Mouse (Mus musculus) Patski (cell line): Measurements from ENCODE around the gene Fgfr2. TPM values are rescaled to one million over a fixed set of nuclear protein-coding genes. Genes with fewer than 3 reads are reported as not detected.

Source experiments
- ATAC-seq: fragments of 100-300 bp; one replicate; pipeline ENCODE4 v1.8.0; 2021
- CTCF ChIA-PET: fragments of 350-600 bp; sonication (Branson Sonifier 250); formaldehyde crosslinking; loops from one replicate; lab custom pipeline; 2022; ENCODE audit warnings: inconsistent platforms; lab: Charles Lee
- POLR2A ChIA-PET: fragments of 350-600 bp; sonication (Branson Sonifier 250); formaldehyde crosslinking; loops from one replicate; lab custom pipeline; 2022; ENCODE audit warnings: antibody characterized with exemption, inconsistent platforms; lab: Charles Lee
- DNase-seq: peaks from one replicate; pipeline ENCODE4 v3.0.0-alpha.2; 2011; ENCODE audit warnings: low read depth, low spot score
- H3K27me3 ChIP-seq: fragments of 371-371 bp; one replicate; pipeline ENCODE4 v1.5.1; 2021
- CTCF ChIP-seq: fragments of 100-300 bp; IDR thresholded peaks from one replicate; pipeline ENCODE4 v1.5.1; 2021
- in situ Hi-C: fragments of 300-500 bp; cut with MboI; formaldehyde crosslinking; loops from 3 replicates; pipeline ENCODE4 v1.11.1; 2018; ENCODE audit warnings: low pct_unique_long_range_greater_than_20kb, mixed read lengths
- polyA plus RNA-seq: library from polyadenylated mRNA; unstranded; gene quantifications from one replicate; pipeline ENCODE4 v1.2.3, GENCODE M21; 2021

Fgfr2 gene
- polyA plus RNA-seq, 1 experiment from 2014 or later: 48.8 TPM

- H3K27me3 ChIP-seq: peaks cover 4% of the 10 kb centered on the region
- ATAC-seq (no peak), DNase-seq (no peak)
- no peak for TF ChIP-seq CTCF
- CTCF ChIA-PET: no interaction called here
- POLR2A ChIA-PET: no interaction called here
- in situ Hi-C loops: no loop called here
Observed at GRCm38 (mm10) chr7:131244993-131245392, 1878.2 kb downstream of the Fgfr2 start.

GRCm38 (mm10) chr7:131236091-131236490 is 1887.1 kb downstream of the Fgfr2 start:
- TF ChIP-seq CTCF: no peak
- in situ Hi-C loops: no loop called here

GRCm38 (mm10) chr7:131223086-131223485 is 1900.1 kb downstream of the Fgfr2 start:
- in situ Hi-C loops: no loop called here
- ATAC-seq: no peak
- DNase-seq: no peak
- POLR2A ChIA-PET: no interaction called here
- no peak for TF ChIP-seq CTCF
- peaks cover 22% of the 10 kb centered on the region for H3K27me3 ChIP-seq
- CTCF ChIA-PET: no interaction called here

More at GRCm38 (mm10) chr7:131236091-131236490, 1887.1 kb downstream of the Fgfr2 start:
- ATAC-seq (no peak), DNase-seq (peak; percentile 9)
- POLR2A ChIA-PET: no interaction called here
- H3K27me3 ChIP-seq: no peaks in the 10 kb centered on the region
- CTCF ChIA-PET: no interaction called here

GRCm38 (mm10) chr7:131187996-131188395 is 1935.2 kb downstream of the Fgfr2 start:
- no peak for TF ChIP-seq CTCF
- POLR2A ChIA-PET: no interaction called here
- CTCF ChIA-PET: no interaction called here
- DNase-seq (no peak), ATAC-seq (no peak)
- in situ Hi-C loops: no loop called here
- no peaks in the 10 kb centered on the region for H3K27me3 ChIP-seq

GRCm38 (mm10) chr7:131187047-131187446 is 1936.1 kb downstream of the Fgfr2 start:
- DNase-seq (no peak), ATAC-seq (peak; percentile 88)
- in situ Hi-C loops: no loop called here
- TF ChIP-seq CTCF: no peak
- POLR2A ChIA-PET: no interaction called here
- H3K27me3 ChIP-seq: no peaks in the 10 kb centered on the region
- CTCF ChIA-PET: interaction anchor here (1.0 kb wide), 1 partner anchor 10 kb away, joined by 3 read pairs; no protein-coding TSS in a partner anchor

GRCm38 (mm10) chr7:131184339-131184738 is 1938.8 kb downstream of the Fgfr2 start:
- DNase-seq: no peak
- CTCF ChIA-PET: interaction anchor here (1.3 kb wide), 1 partner anchor 11 kb away, joined by 4 read pairs; no protein-coding TSS in a partner anchor

GRCm38 (mm10) chr7:131182685-131183084 is 1940.5 kb downstream of the Fgfr2 start:
- DNase-seq (no peak), ATAC-seq (no peak)
- CTCF ChIA-PET: no interaction called here
- in situ Hi-C loops: no loop called here
- TF ChIP-seq CTCF: peak; percentile 69
- no peaks in the 10 kb centered on the region for H3K27me3 ChIP-seq
- POLR2A ChIA-PET: no interaction called here

More at GRCm38 (mm10) chr7:131184339-131184738, 1938.8 kb downstream of the Fgfr2 start:
- POLR2A ChIA-PET: no interaction called here
- in situ Hi-C loops: no loop called here
- peak; percentile 37 for TF ChIP-seq CTCF
- ATAC-seq: no peak
- H3K27me3 ChIP-seq: no peaks in the 10 kb centered on the region

- in situ Hi-C loops: no loop called here
- CTCF ChIA-PET: interaction anchor here (1.0 kb wide), 1 partner anchor 10 kb away, joined by 4 read pairs; no protein-coding TSS in a partner anchor
- no peaks in the 10 kb centered on the region for H3K27me3 ChIP-seq
- POLR2A ChIA-PET: no interaction called here
- no peak for DNase-seq
- TF ChIP-seq CTCF: no peak
- no peak for ATAC-seq
Observed at GRCm38 (mm10) chr7:131174121-131174520, 1949.0 kb downstream of the Fgfr2 start, which contains the start of gene 5430419D17Rik. Gene 5430419D17Rik (plus strand): TSS chr7:131174402.

GRCm38 (mm10) chr7:131169099-131169498 is 1954.1 kb downstream of the Fgfr2 start:
- CTCF ChIA-PET: no interaction called here
- TF ChIP-seq CTCF: no peak
- no peaks in the 10 kb centered on the region for H3K27me3 ChIP-seq
- POLR2A ChIA-PET: no interaction called here
- in situ Hi-C loops: no loop called here
- no peak for ATAC-seq
- DNase-seq: no peak

GRCm38 (mm10) chr7:131167771-131168170 is 1955.4 kb downstream of the Fgfr2 start:
- TF ChIP-seq CTCF: no peak

GRCm38 (mm10) chr7:131162251-131162650 is 1960.9 kb downstream of the Fgfr2 start:
- DNase-seq: no peak
- CTCF ChIA-PET: no interaction called here
- no peak for ATAC-seq
- POLR2A ChIA-PET: no interaction called here
- in situ Hi-C loops: no loop called here
- TF ChIP-seq CTCF: no peak
- H3K27me3 ChIP-seq: peaks cover 9% of the 10 kb centered on the region

More at GRCm38 (mm10) chr7:131167771-131168170, 1955.4 kb downstream of the Fgfr2 start:
- no peak for ATAC-seq
- ChIA-PET POLR2A (no interaction called here), CTCF (no interaction called here)
- DNase-seq: no peak
- H3K27me3 ChIP-seq: no peaks in the 10 kb centered on the region
- in situ Hi-C loops: no loop called here

- TF ChIP-seq CTCF: no peak
- DNase-seq: no peak
Observed at GRCm38 (mm10) chr7:131153044-131153443, 1970.1 kb downstream of the Fgfr2 start.

More at GRCm38 (mm10) chr7:131153044-131153443, 1970.1 kb downstream of the Fgfr2 start:
- ATAC-seq: no peak
- in situ Hi-C loops: no loop called here
- peaks cover 6% of the 10 kb centered on the region for H3K27me3 ChIP-seq
- ChIA-PET CTCF (interaction anchor here (1.4 kb wide), 1 partner anchor 41 kb away, joined by 4 read pairs; no protein-coding TSS in a partner anchor), POLR2A (no interaction called here)
